Mouse (Mus musculus): ENCODE results near the gene Ccdc85a.

DNA sequence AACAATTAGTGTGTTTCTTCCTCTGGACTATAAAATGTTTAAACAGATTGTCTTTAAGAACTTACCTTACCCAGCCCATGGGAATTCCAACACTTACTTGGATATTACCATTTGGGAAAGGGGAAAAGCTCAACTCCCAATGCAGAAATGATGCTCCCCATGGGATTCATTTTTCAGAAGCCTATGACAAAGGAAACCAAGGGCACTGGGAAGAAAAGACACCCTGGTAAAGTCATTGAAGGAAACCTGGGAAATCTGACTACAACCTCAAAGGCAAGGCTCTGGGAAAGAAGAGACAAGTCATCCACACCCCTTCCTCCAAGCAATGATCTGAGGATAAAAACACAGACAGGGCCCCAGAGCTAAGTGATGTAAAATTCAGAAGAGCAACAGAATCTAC, 118.4 kb downstream of the Ccdc85a start:
- no peak for TF ChIP-seq POLR2A (IDR thresholded peaks at IDR 0.05; ENCODE audit: insufficient read length, low read depth)
- TF ChIP-seq MYOD1 (IDR thresholded peaks at IDR 0.05; ENCODE audit: control insufficient read depth in 1 of 3, insufficient read length in 2 of 3, low read depth in 2 of 3), result no peak
- TF ChIP-seq USF1 (IDR thresholded peaks at IDR 0.05; ENCODE audit: low read depth), result no peak
- TF ChIP-seq POLR2AphosphoS2 (IDR thresholded peaks at IDR 0.05; ENCODE audit: insufficient read length, low read depth), result no peak
- no peak for TF ChIP-seq E2F4 (IDR thresholded peaks at IDR 0.05; ENCODE audit: insufficient read depth)
- no peak for TF ChIP-seq TCF12 (IDR thresholded peaks at IDR 0.05; ENCODE audit: insufficient read depth, poor library complexity, severe bottlenecking)
- TF ChIP-seq MYOG (IDR thresholded peaks at IDR 0.05; ENCODE audit: control insufficient read depth in 1 of 3, insufficient read depth in 1 of 3, insufficient read length in 2 of 3, low read depth in 2 of 3), result no peak
- TF ChIP-seq MAX (IDR thresholded peaks at IDR 0.05; ENCODE audit: low read depth), result no peak
- no peak for TF ChIP-seq CEBPB (IDR thresholded peaks at IDR 0.05; ENCODE audit: insufficient read depth, poor library complexity, severe bottlenecking)
- no peak for TF ChIP-seq TCF3 (IDR thresholded peaks at IDR 0.05; ENCODE audit: insufficient read length, low read depth)
